ENCODE assay signal across 16 mouse cellular contexts in the genomic region with DNA sequence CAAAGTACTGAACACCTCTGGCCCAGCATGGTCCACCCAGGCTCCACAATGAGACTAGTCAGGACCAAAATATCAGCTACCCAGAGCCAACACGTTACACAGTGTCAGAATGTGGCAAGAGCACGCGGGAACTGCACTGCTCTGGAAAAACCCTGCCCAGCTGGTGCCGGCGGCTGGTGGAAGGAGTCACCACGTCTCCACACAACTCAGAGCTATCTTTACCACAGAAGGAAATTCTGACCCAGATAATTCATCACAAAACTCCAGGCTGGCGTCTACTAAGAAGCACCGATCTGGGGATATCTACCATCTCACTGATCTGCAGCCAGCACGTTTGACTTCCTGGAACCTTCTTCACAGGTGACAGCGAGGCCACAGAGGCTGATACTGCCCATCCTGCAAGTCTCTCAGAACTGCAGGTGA. TPM values are rescaled to one million over a fixed set of nuclear protein-coding genes. Genes with fewer than 3 reads are reported as not detected.
DNase-seq lines count a peak whose midpoint lies in the region; ATAC-seq and TF ChIP-seq lines count a peak whose summit lies in the region.
"Had no signal": no experiment of that assay in that cellular context is flagged by ENCODE, and none has a peak within 500 bp of the region (broad histone marks: within the 10 kb centered on the region; RNA-seq: fewer than 3 reads in every experiment).

No protein-coding gene starts in this region.

- dilution Hi-C loops in CH12.LX (cut with MboI; ENCODE audit: extremely low pct_ligation_motif_present, extremely low pct_unique_long_range_greater_than_20kb, low sequenced_read_pairs), result no loop called here

- H3K27me3 ChIP-seq in liver, embryonic 11.5 days (replicated peaks; ENCODE audit: control insufficient read depth, insufficient read depth, low read length), result no peaks in the 10 kb centered on the region
- H3K27me3 ChIP-seq in liver, postnatal 0 days (ENCODE audit: insufficient read depth, low read length), result no peaks in the 10 kb centered on the region
- no peaks in the 10 kb centered on the region for H3K27me3 ChIP-seq in CH12.LX (replicated peaks)
- H3K27me3 ChIP-seq in liver, embryonic 16.5 days (ENCODE audit: control insufficient read depth, insufficient read depth, low read depth, low read length), result no peaks in the 10 kb centered on the region
- H3K27me3 ChIP-seq: forebrain, embryonic 15.5 days; lung, embryonic 15.5 days; midbrain, embryonic 12.5 days; stomach, embryonic 15.5 days had no signal

- TF ChIP-seq POLR2A in CH12.LX (IDR thresholded peaks at IDR 0.05; ENCODE audit: low read depth, low read length), result no peak

- DNase-seq in gastrocnemius, adult 18-20 months (ENCODE audit: low spot score), result peak; percentile 23
- DNase-seq in gastrocnemius, postnatal 4 days (ENCODE audit: low spot score in 2 of 2), result no peak
- DNase-seq in liver, embryonic 11.5 days (ENCODE audit: low spot score), result no peak
- no peak for DNase-seq in liver, postnatal 0 days
- no peak for DNase-seq in CH12.LX (ENCODE audit: extremely low read depth)
- DNase-seq in adrenal gland, postnatal 10 days, result no peak
- DNase-seq in testis, postnatal 14 days (ENCODE audit: low spot score), result no peak
- DNase-seq: cerebellum, adult 8-10 months; kidney, postnatal 14 days; thymus, postnatal 4 days had no signal

- ATAC-seq in liver, embryonic 11.5 days (replicated peaks; ENCODE audit: low FRiP score), result no peak
- ATAC-seq in liver, postnatal 0 days, result no peak
- no peak for ATAC-seq in liver, embryonic 16.5 days (ENCODE audit: low read depth)
- ATAC-seq: forebrain, embryonic 15.5 days; hindbrain, postnatal 0 days had no signal

- H3K79me2 ChIP-seq in CH12.LX (replicated peaks; ENCODE audit: control insufficient read depth, extremely low read depth, insufficient read depth, poor library complexity, severe bottlenecking), result no peaks in the 10 kb centered on the region

- no peak for TF ChIP-seq EP300 in liver, postnatal 0 days (IDR thresholded peaks at IDR 0.05; ENCODE audit: low read depth)
- TF ChIP-seq EP300 in CH12.LX (IDR thresholded peaks at IDR 0.05; ENCODE audit: low read length), result no peak

- no peak for TF ChIP-seq RAD21 in CH12.LX (IDR thresholded peaks at IDR 0.05; ENCODE audit: low read depth, low read length)

- H3K9me3 ChIP-seq in liver, embryonic 11.5 days (ENCODE audit: control insufficient read depth, low read length), result no peaks in the 10 kb centered on the region
- no peaks in the 10 kb centered on the region for H3K9me3 ChIP-seq in liver, postnatal 0 days (ENCODE audit: low read length)
- H3K9me3 ChIP-seq in CH12.LX (replicated peaks; ENCODE audit: low read length), result no peaks in the 10 kb centered on the region
- no peaks in the 10 kb centered on the region for H3K9me3 ChIP-seq in liver, embryonic 16.5 days (replicated peaks; ENCODE audit: control insufficient read depth, low read length)
- H3K9me3 ChIP-seq: forebrain, embryonic 15.5 days; lung, embryonic 15.5 days; midbrain, embryonic 12.5 days; stomach, embryonic 15.5 days had no signal

- peaks cover 21% of the 10 kb centered on the region for H3K36me3 ChIP-seq in liver, embryonic 11.5 days (ENCODE audit: control insufficient read depth, insufficient read depth, low read length)
- peaks cover 27% of the 10 kb centered on the region for H3K36me3 ChIP-seq in liver, postnatal 0 days (replicated peaks; ENCODE audit: insufficient read depth, low read length)
- H3K36me3 ChIP-seq in CH12.LX (replicated peaks in 1 of 2; ENCODE audit: control insufficient read depth in 1 of 2, insufficient read depth in 1 of 2, low read length in 1 of 2), result peaks cover 63 to 91% of the 10 kb centered on the region in 2 experiments
- H3K36me3 ChIP-seq in liver, embryonic 16.5 days (ENCODE audit: control insufficient read depth, insufficient read depth), result peaks cover 10% of the 10 kb centered on the region
- H3K36me3 ChIP-seq: stomach, embryonic 15.5 days had no signal

- H3K27ac ChIP-seq in liver, embryonic 11.5 days (ENCODE audit: low read depth, low read length), result peak overlapping the region; percentile 67
- no peak overlapping the region for H3K27ac ChIP-seq in liver, postnatal 0 days (ENCODE audit: low read depth)
- no peak overlapping the region for H3K27ac ChIP-seq in CH12.LX (ENCODE audit: insufficient read depth, low read depth)
- peak overlapping the region; percentile 17; the same call in 1 of the 2 replicates for H3K27ac ChIP-seq in liver, embryonic 16.5 days (ENCODE audit: low read length)
- H3K27ac ChIP-seq: forebrain, embryonic 15.5 days; hindbrain, postnatal 0 days; lung, embryonic 15.5 days; midbrain, embryonic 12.5 days; stomach, embryonic 15.5 days had no signal

- H3K9ac ChIP-seq in liver, embryonic 11.5 days (ENCODE audit: low read depth, low read length), result peak overlapping the region; percentile 46
- no peak overlapping the region for H3K9ac ChIP-seq in liver, postnatal 0 days (replicated peaks)
- H3K9ac ChIP-seq in CH12.LX (ENCODE audit: insufficient read depth, low read depth), result no peak overlapping the region
- H3K9ac ChIP-seq in liver, embryonic 16.5 days (ENCODE audit: low read depth, low read length), result no peak overlapping the region
- H3K9ac ChIP-seq: forebrain, embryonic 15.5 days; lung, embryonic 15.5 days; midbrain, embryonic 12.5 days; stomach, embryonic 15.5 days had no signal

- no peak for TF ChIP-seq CTCF in liver, postnatal 0 days (IDR thresholded peaks at IDR 0.05; ENCODE audit: low read depth)
- TF ChIP-seq CTCF in CH12.LX (conservative IDR thresholded peaks at IDR 0.05 in 1 of 2, IDR thresholded peaks at IDR 0.05 in 1 of 2; ENCODE audit: low read depth in 2 of 2, low read length in 2 of 2), result no peak

- no peak overlapping the region for H3K4me3 ChIP-seq in liver, embryonic 11.5 days (ENCODE audit: low read depth, low read length)
- no peak overlapping the region for H3K4me3 ChIP-seq in liver, postnatal 0 days (ENCODE audit: low read depth, low read length)
- no peak overlapping the region for H3K4me3 ChIP-seq in CH12.LX (replicated peaks in 1 of 3; ENCODE audit: low read depth in 2 of 3, low read length in 2 of 3, poor library complexity in 1 of 3)
- H3K4me3 ChIP-seq in liver, embryonic 16.5 days (ENCODE audit: low read depth, low read length), result no peak overlapping the region
- H3K4me3 ChIP-seq: forebrain, embryonic 15.5 days; lung, embryonic 15.5 days; midbrain, embryonic 12.5 days; stomach, embryonic 15.5 days had no signal

- WGBS in liver, embryonic 11.5 days, result 53% methylated on average over 10 of the region's 10 CpGs
- WGBS in liver, postnatal 0 days (ENCODE audit: insufficient replicate concordance), result 48% methylated on average over 10 of the region's 10 CpGs
- 27% methylated on average over 10 of the region's 10 CpGs for WGBS in liver, embryonic 16.5 days (ENCODE audit: insufficient replicate concordance)

- no peak overlapping the region for H3K4me2 ChIP-seq in liver, embryonic 11.5 days
- no peak overlapping the region for H3K4me2 ChIP-seq in liver, postnatal 0 days (ENCODE audit: low read depth, low read length)
- H3K4me2 ChIP-seq in CH12.LX (ENCODE audit: insufficient read depth, low read depth, poor library complexity, severe bottlenecking), result no peak overlapping the region
- H3K4me2 ChIP-seq in liver, embryonic 16.5 days (ENCODE audit: low read depth, low read length), result no peak overlapping the region
- H3K4me2 ChIP-seq: forebrain, embryonic 15.5 days; lung, embryonic 15.5 days; midbrain, embryonic 12.5 days; stomach, embryonic 15.5 days had no signal

- in situ Hi-C loops in CH12.LX (cut with MboI; ENCODE audit: low pct_ligation_motif_present, low pct_unique_long_range_greater_than_20kb, low sequenced_read_pairs), result no loop called here

- peaks cover 73% of the 10 kb centered on the region for H3K4me1 ChIP-seq in liver, embryonic 11.5 days (replicated peaks; ENCODE audit: control insufficient read depth, insufficient read depth, low read length)
- peaks cover 47% of the 10 kb centered on the region for H3K4me1 ChIP-seq in liver, postnatal 0 days (ENCODE audit: insufficient read depth)
- peaks cover 0 to 33% of the 10 kb centered on the region in 2 experiments; a peak in 2 of 4 replicates for H3K4me1 ChIP-seq in CH12.LX (ENCODE audit: control insufficient read depth in 1 of 2, insufficient read depth in 2 of 2)
- H3K4me1 ChIP-seq in liver, embryonic 16.5 days (ENCODE audit: control insufficient read depth, low read depth, low read length), result peaks cover 56% of the 10 kb centered on the region

RNA-seq across cellular contexts. Expression of gene Slc38a10, which starts 11.8 kb away (rescaled TPM):
- 10 to 100 TPM; 39.0 to 48.2 TPM for total RNA-seq in gastrocnemius, adult 18-20 months (2021)
- total RNA-seq in gastrocnemius, postnatal 4 days (2021), result 100 to 1,000 TPM in 1 of 2 experiments, 10 to 100 TPM in 1; 88.6 to 100 TPM
- 59.4 and 64.5 TPM in 2 replicates for polyA plus RNA-seq in liver, embryonic 11.5 days (2014; fragmentation: Nextera tagmentation; extraction: Ambion mirVana)
- 25.0 and 28.0 TPM in 2 replicates for polyA plus RNA-seq in liver, postnatal 0 days (2015; fragmentation: Nextera tagmentation; extraction: Ambion mirVana)
- total RNA-seq in CH12.LX (2012; rRNA removed) (86.2 and 97.6 TPM in 2 replicates), CH12.LX (2014; rRNA removed) (42.8 and 47.1 TPM in 2 replicates)
- 75.6 and 83.7 TPM in 2 replicates for polyA plus RNA-seq in CH12.LX (2012; ENCODE audit: insufficient read length, low read depth)
- polyA plus RNA-seq in liver, embryonic 16.5 days (2015; fragmentation: Nextera tagmentation; extraction: Ambion mirVana), result 36.6 and 42.0 TPM in 2 replicates
- 100 to 1,000 TPM; 113 to 117 TPM for total RNA-seq in adrenal gland, postnatal 10 days (2021)

RNA-seq across cellular contexts. Expression of gene Ndufaf8, which starts 40.6 kb away (rescaled TPM):
- 10 to 100 TPM; 45.7 to 48.1 TPM for total RNA-seq in gastrocnemius, adult 18-20 months (2021)
- 10 to 100 TPM; 44.2 to 44.3 TPM for total RNA-seq in gastrocnemius, postnatal 4 days (2021)
- 87.5 and 102 TPM in 2 replicates for polyA plus RNA-seq in liver, embryonic 11.5 days (2014; fragmentation: Nextera tagmentation; extraction: Ambion mirVana)
- 63.4 and 65.4 TPM in 2 replicates for polyA plus RNA-seq in liver, postnatal 0 days (2015; fragmentation: Nextera tagmentation; extraction: Ambion mirVana)
- 88.0 and 103 TPM in 2 replicates for total RNA-seq in CH12.LX (2012; rRNA removed)
- total RNA-seq in CH12.LX (2014; rRNA removed), result 38.6 and 46.3 TPM in 2 replicates
- 50.2 and 59.5 TPM in 2 replicates for polyA plus RNA-seq in CH12.LX (2012; ENCODE audit: insufficient read length, low read depth)
- 36.3 and 45.3 TPM in 2 replicates for polyA plus RNA-seq in liver, embryonic 16.5 days (2015; fragmentation: Nextera tagmentation; extraction: Ambion mirVana)
- total RNA-seq in adrenal gland, postnatal 10 days (2021), result 10 to 100 TPM; 53.1 to 53.9 TPM

RNA-seq across cellular contexts. Expression of gene Tepsin, which starts 40.8 kb away (rescaled TPM):
- 1 to 10 TPM; 4.1 to 4.9 TPM for total RNA-seq in gastrocnemius, adult 18-20 months (2021)
- 1 to 10 TPM; 8.7 to 9.6 TPM for total RNA-seq in gastrocnemius, postnatal 4 days (2021)
- 16.4 and 19.5 TPM in 2 replicates for polyA plus RNA-seq in liver, embryonic 11.5 days (2014; fragmentation: Nextera tagmentation; extraction: Ambion mirVana)
- 3.8 and 4.2 TPM in 2 replicates for polyA plus RNA-seq in liver, postnatal 0 days (2015; fragmentation: Nextera tagmentation; extraction: Ambion mirVana)
- total RNA-seq in CH12.LX (2012; rRNA removed) (22.1 and 22.3 TPM in 2 replicates), CH12.LX (2014; rRNA removed) (13.7 and 14.5 TPM in 2 replicates)
- 13.0 and 14.2 TPM in 2 replicates for polyA plus RNA-seq in CH12.LX (2012; ENCODE audit: insufficient read length, low read depth)
- polyA plus RNA-seq in liver, embryonic 16.5 days (2015; fragmentation: Nextera tagmentation; extraction: Ambion mirVana), result 6.3 and 7.2 TPM in 2 replicates
- total RNA-seq in adrenal gland, postnatal 10 days (2021), result 10 to 100 TPM in 1 of 2 experiments, 1 to 10 TPM in 1; 9.0 to 13.2 TPM

RNA-seq across cellular contexts. Expression of gene Cep131, which starts 52.7 kb away (rescaled TPM):
- 1 to 10 TPM; 6.0 to 8.4 TPM for total RNA-seq in gastrocnemius, adult 18-20 months (2021)
- total RNA-seq in gastrocnemius, postnatal 4 days (2021), result 10 to 100 TPM; 22.5 to 24.4 TPM
- 17.4 and 19.2 TPM in 2 replicates for polyA plus RNA-seq in liver, embryonic 11.5 days (2014; fragmentation: Nextera tagmentation; extraction: Ambion mirVana)
- polyA plus RNA-seq in liver, postnatal 0 days (2015; fragmentation: Nextera tagmentation; extraction: Ambion mirVana), result 3.1 and 3.9 TPM in 2 replicates
- total RNA-seq in CH12.LX (2012; rRNA removed), result 15.9 and 20.9 TPM in 2 replicates
- 1.7 and 2.3 TPM in 2 replicates for total RNA-seq in CH12.LX (2014; rRNA removed)
- 10.2 and 12.7 TPM in 2 replicates for polyA plus RNA-seq in CH12.LX (2012; ENCODE audit: insufficient read length, low read depth)
- polyA plus RNA-seq in liver, embryonic 16.5 days (2015; fragmentation: Nextera tagmentation; extraction: Ambion mirVana), result 3.3 and 3.4 TPM in 2 replicates
- total RNA-seq in adrenal gland, postnatal 10 days (2021), result 10 to 100 TPM; 52.2 to 87.4 TPM

Comparison
In these comparisons a context has a peak if more than half of its experiments do, and no peak if none do; other contexts are left out.
1. H3K27ac ChIP-seq: peak in liver, embryonic 11.5 days (single experiment) and liver, embryonic 16.5 days (single experiment); none in liver, postnatal 0 days (single experiment) and CH12.LX (single experiment).